Mouse (Mus musculus) erythroblast, embryonic 14.5 days (primary cell): Measurements from ENCODE around the gene Grhl3. TPM values are rescaled to one million over a fixed set of nuclear protein-coding genes. Genes with fewer than 3 reads are reported as not detected.

ENCODE experiments used
- H3K27me3 ChIP-seq: 2 replicates; pipeline ENCODE4 v1.6.1; 2012; ENCODE audit warnings: inconsistent platforms; ENCODE audit not compliant: control insufficient read depth
- H3K36me3 ChIP-seq: 2 replicates; pipeline ENCODE4 v1.6.1; 2012; ENCODE audit warnings: mild to moderate bottlenecking, inconsistent platforms; ENCODE audit not compliant: control insufficient read depth
- H3K4me1 ChIP-seq: 2 replicates; pipeline ENCODE4 v1.6.1; 2012; ENCODE audit warnings: inconsistent platforms; ENCODE audit not compliant: control insufficient read depth
- H3K4me3 ChIP-seq: replicated peaks from 2 replicates; pipeline ENCODE3; 2012; ENCODE audit warnings: moderate library complexity, mild to moderate bottlenecking, inconsistent platforms
- H3K9me3 ChIP-seq: 2 replicates; pipeline ENCODE4 v1.6.1; 2012; ENCODE audit warnings: low read length, inconsistent platforms, mixed read lengths; ENCODE audit not compliant: control insufficient read depth
- GATA1 ChIP-seq: IDR thresholded peaks from 2 replicates; pipeline ENCODE4 v1.6.1; 2012; ENCODE audit warnings: low read length, inconsistent platforms, mixed read lengths
- TAL1 ChIP-seq: IDR thresholded peaks from 3 replicates; pipeline ENCODE4 v1.6.1; 2012; ENCODE audit warnings: low read length, inconsistent platforms, mixed read lengths
- polyA plus RNA-seq: library from polyadenylated mRNA; stranded (reverse); fragments of >175 nt; gene quantifications from 2 replicates; pipeline ENCODE4 v1.2.3, GENCODE M21; 2012

Grhl3 gene
- polyA plus RNA-seq, 1 experiment, result not detected

DNA sequence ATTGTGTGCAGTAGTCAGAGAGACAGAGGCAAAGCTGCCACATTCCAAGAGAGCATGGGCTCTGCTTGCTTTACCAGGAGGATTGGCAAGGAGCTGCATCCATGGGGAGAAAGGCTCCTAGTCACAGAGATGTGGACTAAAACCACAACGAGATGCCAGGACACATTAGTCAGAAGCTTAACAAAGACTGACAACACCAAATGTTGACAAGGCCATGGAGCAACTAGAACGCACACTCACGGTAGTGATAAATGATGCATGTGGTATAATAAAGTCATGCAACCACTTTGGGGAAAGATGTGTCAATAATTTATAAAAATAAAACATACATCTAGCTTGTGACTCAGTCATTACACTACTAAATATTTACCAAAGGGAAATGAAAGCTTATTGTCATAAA, 28.1 kb upstream of the Grhl3 start:
- Histone ChIP-seq H3K4me1 (peaks cover 4% of the 10 kb centered on the region), H3K4me3 (no peak overlapping the region), H3K9me3 (no peaks in the 10 kb centered on the region), H3K36me3 (no peaks in the 10 kb centered on the region), H3K27me3 (no peaks in the 10 kb centered on the region)
- no peak for TF ChIP-seq GATA1
- no peak for TF ChIP-seq TAL1

DNA sequence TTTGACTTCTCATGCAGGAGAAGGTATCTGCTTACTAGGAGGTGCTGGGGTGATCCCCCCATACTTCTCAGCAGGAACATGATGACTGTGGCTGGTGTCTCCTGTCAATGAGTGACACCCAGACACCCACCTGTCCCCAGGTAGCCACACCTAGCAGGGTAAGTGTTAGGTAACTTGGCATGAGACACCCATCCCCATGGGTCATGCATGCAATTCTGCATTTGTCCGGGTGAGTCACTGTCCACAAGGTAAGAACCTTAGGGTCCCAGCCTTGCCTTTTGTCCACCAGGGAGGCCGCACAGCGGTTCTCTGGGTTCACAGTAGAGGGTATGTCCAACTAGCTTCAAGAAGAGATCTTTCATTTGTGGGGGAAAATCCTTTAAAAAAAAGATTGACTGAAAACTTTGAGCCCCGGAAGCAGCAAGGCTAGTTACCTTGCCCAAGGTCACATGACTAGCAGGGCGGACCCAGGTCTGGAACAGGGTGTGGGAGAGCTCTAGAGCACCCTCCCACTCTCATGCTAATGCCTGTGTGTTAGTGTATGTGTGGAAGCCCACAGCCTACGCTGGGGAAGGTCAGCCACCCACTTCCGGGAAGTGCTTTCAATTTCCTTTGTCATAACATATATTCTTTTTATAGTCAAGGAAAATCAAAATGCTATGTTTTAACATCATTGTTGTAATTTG, 26.2 kb upstream of the Grhl3 start:
- H3K4me1 ChIP-seq, result peaks cover 4% of the 10 kb centered on the region
- no peaks in the 10 kb centered on the region for H3K9me3 ChIP-seq
- TF ChIP-seq GATA1, result no peak
- TF ChIP-seq TAL1, result no peak

DNA sequence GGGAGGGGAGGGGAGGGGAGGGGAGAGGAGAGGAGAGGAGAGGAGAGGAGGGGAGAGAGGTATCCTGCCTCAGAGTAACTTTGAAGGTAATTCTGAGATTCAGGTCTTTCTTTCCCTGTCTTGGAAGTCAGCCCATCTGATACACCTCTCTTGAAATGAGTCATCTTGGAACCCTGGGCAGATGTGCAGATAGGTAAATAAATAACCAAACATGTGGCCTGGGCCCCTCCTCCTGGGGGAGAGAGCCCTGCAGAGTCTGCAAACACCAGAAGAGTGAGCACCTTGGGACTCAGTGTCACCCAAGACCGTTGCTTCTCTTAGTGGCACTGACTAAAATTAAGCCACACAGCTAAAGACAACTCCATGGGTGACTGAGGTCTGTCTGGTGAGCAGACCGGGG, 25.6 kb upstream of the Grhl3 start:
- TF ChIP-seq GATA1 (no peak), TAL1 (no peak)
- Histone ChIP-seq H3K9me3 (no peaks in the 10 kb centered on the region), H3K4me3 (no peak overlapping the region), H3K36me3 (no peaks in the 10 kb centered on the region), H3K27me3 (no peaks in the 10 kb centered on the region), H3K4me1 (peaks cover 4% of the 10 kb centered on the region)

More for the DNA sequence above, 26.2 kb upstream of the Grhl3 start:
- H3K4me3 ChIP-seq, result no peak overlapping the region
- no peaks in the 10 kb centered on the region for H3K27me3 ChIP-seq
- H3K36me3 ChIP-seq, result no peaks in the 10 kb centered on the region

DNA sequence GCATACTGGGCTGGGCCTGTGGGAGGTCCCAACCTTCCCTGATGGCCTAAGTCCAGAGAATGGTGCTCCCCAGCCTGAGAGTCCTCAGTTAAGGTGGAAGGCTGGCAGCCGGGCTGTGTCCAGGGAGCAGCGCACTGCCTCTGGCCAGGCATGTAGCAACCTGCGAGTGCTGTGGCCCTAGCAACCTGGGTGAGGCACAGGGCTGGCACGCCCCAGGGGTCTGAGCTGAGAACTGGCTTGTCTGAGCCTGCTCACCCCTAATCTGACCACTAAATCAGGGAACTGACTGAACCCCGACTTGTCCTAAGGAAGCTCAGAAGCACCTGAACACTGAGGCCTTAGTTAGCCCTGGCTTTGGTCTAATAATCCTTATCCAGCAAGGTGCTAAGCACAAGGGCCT, 24.1 kb upstream of the Grhl3 start:
- Histone ChIP-seq H3K9me3 (no peaks in the 10 kb centered on the region), H3K4me1 (peaks cover 4% of the 10 kb centered on the region), H3K36me3 (no peaks in the 10 kb centered on the region), H3K4me3 (no peak overlapping the region), H3K27me3 (no peaks in the 10 kb centered on the region)
- TF ChIP-seq GATA1, result no peak

DNA sequence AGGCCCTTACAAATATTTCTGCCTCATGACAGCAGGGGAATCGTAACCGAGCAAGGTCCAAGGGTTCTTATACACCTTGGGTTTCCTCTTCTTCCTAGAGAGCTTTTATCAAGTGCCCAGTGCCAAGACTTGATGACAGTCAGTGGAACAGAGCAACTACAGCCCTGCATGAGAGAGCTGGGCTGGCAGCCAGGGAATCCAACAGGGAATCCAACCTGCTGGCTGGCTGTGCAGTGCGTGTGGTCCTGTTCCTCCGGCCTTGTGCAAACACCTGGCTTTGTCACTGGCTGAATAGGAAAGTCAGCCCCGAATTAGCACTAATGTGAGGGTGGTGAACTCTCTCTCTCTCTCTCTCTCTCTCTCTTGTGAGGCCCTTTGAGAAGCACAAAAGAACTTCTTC, 22.5 kb upstream of the Grhl3 start:
- Histone ChIP-seq H3K4me1 (peaks cover 4% of the 10 kb centered on the region), H3K4me3 (no peak overlapping the region)
- no peak for TF ChIP-seq TAL1
- no peak for TF ChIP-seq GATA1

DNA sequence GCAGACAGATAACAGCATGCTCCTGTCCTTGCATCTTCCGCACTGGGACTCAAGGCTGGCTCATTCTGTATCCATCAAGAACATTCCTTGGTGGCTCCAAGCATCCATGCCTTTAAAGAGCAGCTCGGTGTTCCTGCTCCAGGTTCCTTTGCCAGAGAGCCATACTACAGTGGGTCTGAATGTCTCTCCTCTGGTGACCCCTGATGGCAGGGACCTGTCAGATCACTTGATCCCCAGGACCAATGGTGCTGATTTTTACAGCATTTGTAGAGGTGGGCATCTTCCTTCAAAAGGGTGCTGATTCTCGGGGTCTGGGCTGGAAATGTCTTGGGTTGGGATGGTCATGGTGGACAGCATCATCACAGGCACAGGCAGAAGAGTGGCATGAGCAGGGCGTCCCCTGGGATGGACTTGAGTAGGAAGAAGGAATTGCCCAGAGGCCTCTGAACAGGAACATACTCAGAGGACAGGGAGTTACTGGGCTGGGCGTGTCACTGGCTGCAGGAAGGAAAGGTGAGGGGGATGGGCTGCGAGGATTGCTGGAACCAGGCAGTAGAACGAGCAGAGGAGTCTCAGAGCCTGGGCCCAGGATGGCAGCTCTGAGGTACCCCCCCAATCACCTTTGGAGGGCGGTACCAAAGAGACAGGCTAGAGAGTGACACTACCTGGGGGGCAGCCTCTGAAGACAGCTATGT, 18.3 kb upstream of the Grhl3 start:
- Histone ChIP-seq H3K36me3 (no peaks in the 10 kb centered on the region), H3K9me3 (no peaks in the 10 kb centered on the region), H3K27me3 (no peaks in the 10 kb centered on the region), H3K4me1 (no peaks in the 10 kb centered on the region), H3K4me3 (no peak overlapping the region)
- no peak for TF ChIP-seq GATA1
- no peak for TF ChIP-seq TAL1

More for the DNA sequence above, 22.5 kb upstream of the Grhl3 start:
- H3K27me3 ChIP-seq, result no peaks in the 10 kb centered on the region
- H3K9me3 ChIP-seq, result no peaks in the 10 kb centered on the region
- no peaks in the 10 kb centered on the region for H3K36me3 ChIP-seq

DNA sequence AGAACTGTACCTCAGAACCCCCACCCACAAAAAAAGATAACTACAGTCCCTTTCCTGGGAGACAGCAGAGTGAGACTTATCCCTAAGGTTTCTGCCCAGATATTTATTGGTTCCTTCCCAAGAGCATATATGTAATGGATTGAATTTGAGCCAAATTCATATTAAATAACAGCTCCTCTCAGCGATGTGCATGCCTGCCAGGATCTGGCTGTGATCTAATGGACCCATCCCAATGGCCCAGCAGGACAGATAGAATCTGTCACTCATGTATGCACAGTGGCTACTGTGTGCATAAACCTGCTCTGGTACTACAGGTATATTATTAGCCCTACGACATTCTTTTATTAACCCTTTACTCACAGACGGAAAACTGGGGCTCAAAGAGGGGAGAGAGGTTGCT, 17.7 kb upstream of the Grhl3 start:
- H3K4me3 ChIP-seq, result no peak overlapping the region
- no peaks in the 10 kb centered on the region for H3K9me3 ChIP-seq
- no peaks in the 10 kb centered on the region for H3K27me3 ChIP-seq
- no peaks in the 10 kb centered on the region for H3K36me3 ChIP-seq
- TF ChIP-seq TAL1 (no peak), GATA1 (no peak)
- no peaks in the 10 kb centered on the region for H3K4me1 ChIP-seq

DNA sequence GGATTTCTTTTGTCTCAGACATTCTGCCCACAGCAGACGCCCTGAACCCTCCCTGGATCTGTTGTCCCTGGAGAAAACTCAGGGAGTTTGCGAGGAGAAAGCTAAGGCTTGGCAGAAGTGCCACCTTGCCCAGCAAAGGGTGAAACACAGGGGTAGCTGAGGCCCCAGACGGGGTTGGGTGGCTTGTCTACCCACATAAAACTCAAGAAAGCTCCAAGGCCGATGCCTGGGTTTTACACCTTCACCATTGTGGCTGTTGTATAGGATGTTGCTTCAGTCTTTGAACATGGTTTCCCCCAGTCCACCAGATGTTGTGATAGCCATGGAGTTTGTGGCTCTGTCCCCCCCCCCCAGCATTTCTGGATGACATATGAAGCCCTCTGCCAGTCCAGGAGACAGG, 11.4 kb upstream of the Grhl3 start:
- H3K36me3 ChIP-seq, result no peaks in the 10 kb centered on the region
- H3K9me3 ChIP-seq, result no peaks in the 10 kb centered on the region
- no peak overlapping the region for H3K4me3 ChIP-seq
- TF ChIP-seq GATA1, result no peak
- TF ChIP-seq TAL1, result no peak
- peaks cover 17% of the 10 kb centered on the region for H3K27me3 ChIP-seq
- no peaks in the 10 kb centered on the region for H3K4me1 ChIP-seq

DNA sequence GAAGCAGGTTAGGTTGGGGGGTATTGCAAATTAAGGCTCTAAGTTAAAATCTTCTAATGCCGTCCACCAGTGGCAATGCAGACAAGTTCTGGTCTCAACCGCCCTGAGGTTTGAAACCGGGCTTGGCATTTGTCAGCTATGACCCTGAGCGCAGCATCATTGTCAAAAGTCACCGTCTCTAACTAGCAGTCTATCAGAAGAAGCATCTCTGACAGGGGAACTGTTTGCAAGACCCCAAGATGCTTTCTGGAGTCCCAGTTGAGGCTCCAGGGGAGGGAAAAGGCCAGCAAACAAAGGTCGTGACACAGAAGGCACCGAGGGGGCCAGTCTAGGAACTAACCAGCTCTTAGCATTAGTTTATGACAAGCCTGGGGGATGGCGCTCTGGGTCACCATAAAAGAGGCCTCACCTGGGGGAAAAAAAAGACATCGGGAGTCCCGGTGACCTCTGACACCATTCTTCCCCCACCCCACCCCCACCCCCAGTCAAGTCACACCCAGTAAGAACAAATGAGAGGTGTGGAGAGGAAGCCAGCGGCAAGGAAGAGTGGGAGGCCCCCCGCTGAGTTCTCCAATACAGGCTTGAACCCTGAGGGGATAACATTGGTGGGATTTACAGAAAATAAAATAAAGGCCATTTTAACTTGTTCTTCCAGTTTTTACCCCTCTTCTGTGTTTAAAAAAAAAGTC, 7.9 kb upstream of the Grhl3 start:
- Histone ChIP-seq H3K4me1 (no peaks in the 10 kb centered on the region), H3K9me3 (no peaks in the 10 kb centered on the region), H3K36me3 (no peaks in the 10 kb centered on the region), H3K4me3 (no peak overlapping the region), H3K27me3 (peaks cover 22% of the 10 kb centered on the region)
- TF ChIP-seq TAL1 (no peak), GATA1 (no peak)
